27 mouse cellular contexts compared by ENCODE assay signal in genomic region chrX:167909483-167909882, GRCm38 (mm10).
DNase-seq lines count a peak whose midpoint lies in the region; ATAC-seq and TF ChIP-seq lines count a peak whose summit lies in the region.
"Had no signal": no experiment of that assay in that cellular context is flagged by ENCODE, and none has a peak within 500 bp of the region (broad histone marks: within the 10 kb centered on the region; RNA-seq: fewer than 3 reads in every experiment).

No protein-coding gene starts in this region.

- H3K4me3 ChIP-seq in hindbrain, postnatal 0 days (ENCODE audit: low read length) = no peak overlapping the region
- H3K4me3 ChIP-seq in hindbrain, embryonic 16.5 days (ENCODE audit: low read length) = no peak overlapping the region
- H3K4me3 ChIP-seq: heart, embryonic 10.5 days; heart, embryonic 15.5 days; hindbrain, embryonic 12.5 days; limb, embryonic 10.5 days; limb, embryonic 15.5 days; liver, embryonic 13.5 days; megakaryocyte, embryonic 14.5 days; midbrain, embryonic 12.5 days; stomach, embryonic 15.5 days had no signal

- H3K9me3 ChIP-seq in hindbrain, postnatal 0 days (ENCODE audit: low read length) = no peaks in the 10 kb centered on the region
- no peaks in the 10 kb centered on the region for H3K9me3 ChIP-seq in hindbrain, embryonic 16.5 days (ENCODE audit: control insufficient read depth, low read length)
- H3K9me3 ChIP-seq: heart, embryonic 10.5 days; heart, embryonic 15.5 days; hindbrain, embryonic 12.5 days; limb, embryonic 10.5 days; limb, embryonic 15.5 days; liver, embryonic 13.5 days; megakaryocyte, embryonic 14.5 days; midbrain, embryonic 12.5 days; stomach, embryonic 15.5 days had no signal

- TF ChIP-seq CTCF in hindbrain, postnatal 0 days (IDR thresholded peaks at IDR 0.05; ENCODE audit: low read depth) = no peak

- no peaks in the 10 kb centered on the region for H3K4me1 ChIP-seq in hindbrain, postnatal 0 days (ENCODE audit: insufficient read depth, low read length)
- no peaks in the 10 kb centered on the region for H3K4me1 ChIP-seq in hindbrain, embryonic 16.5 days (ENCODE audit: control insufficient read depth, insufficient read depth, low read depth, low read length)
- H3K4me1 ChIP-seq: heart, embryonic 10.5 days; heart, embryonic 15.5 days; hindbrain, embryonic 12.5 days; limb, embryonic 10.5 days; limb, embryonic 15.5 days; liver, embryonic 13.5 days; megakaryocyte, embryonic 14.5 days; midbrain, embryonic 12.5 days; stomach, embryonic 15.5 days had no signal

- no peak overlapping the region for H3K9ac ChIP-seq in hindbrain, postnatal 0 days (replicated peaks; ENCODE audit: low read length)
- H3K9ac ChIP-seq in hindbrain, embryonic 16.5 days (ENCODE audit: low read depth, low read length) = no peak overlapping the region
- H3K9ac ChIP-seq: heart, embryonic 15.5 days; hindbrain, embryonic 12.5 days; limb, embryonic 15.5 days; liver, embryonic 13.5 days; midbrain, embryonic 12.5 days; stomach, embryonic 15.5 days had no signal

- H3K27ac ChIP-seq in hindbrain, postnatal 0 days = no peak overlapping the region
- no peak overlapping the region for H3K27ac ChIP-seq in hindbrain, embryonic 16.5 days (ENCODE audit: low read depth, low read length)
- H3K27ac ChIP-seq: heart, embryonic 10.5 days; heart, embryonic 15.5 days; hindbrain, embryonic 12.5 days; limb, embryonic 10.5 days; limb, embryonic 15.5 days; liver, embryonic 13.5 days; midbrain, embryonic 12.5 days; stomach, embryonic 15.5 days had no signal

- H3K36me3 ChIP-seq in hindbrain, postnatal 0 days (ENCODE audit: insufficient read depth, low read length) = no peaks in the 10 kb centered on the region
- H3K36me3 ChIP-seq in hindbrain, embryonic 16.5 days (ENCODE audit: control insufficient read depth, insufficient read depth, low read length) = no peaks in the 10 kb centered on the region
- H3K36me3 ChIP-seq: heart, embryonic 10.5 days; heart, embryonic 15.5 days; hindbrain, embryonic 12.5 days; limb, embryonic 10.5 days; limb, embryonic 15.5 days; liver, embryonic 13.5 days; midbrain, embryonic 12.5 days; stomach, embryonic 15.5 days had no signal

- no peak overlapping the region for H3K4me2 ChIP-seq in hindbrain, postnatal 0 days (ENCODE audit: low read depth, low read length)
- H3K4me2 ChIP-seq in hindbrain, embryonic 16.5 days (ENCODE audit: low read length) = no peak overlapping the region
- H3K4me2 ChIP-seq: heart, embryonic 15.5 days; hindbrain, embryonic 12.5 days; limb, embryonic 15.5 days; liver, embryonic 13.5 days; midbrain, embryonic 12.5 days; stomach, embryonic 15.5 days had no signal

- no peaks in the 10 kb centered on the region for H3K27me3 ChIP-seq in hindbrain, postnatal 0 days (ENCODE audit: insufficient read depth, low read length)
- no peaks in the 10 kb centered on the region; the same call in none of the 2 replicates for H3K27me3 ChIP-seq in hindbrain, embryonic 16.5 days (replicated peaks; ENCODE audit: control insufficient read depth, insufficient read depth, low read length)
- H3K27me3 ChIP-seq: heart, embryonic 15.5 days; liver, embryonic 13.5 days had no signal

- peak; percentile 13 for DNase-seq in adrenal gland, adult 2 months
- no peak for DNase-seq in adrenal gland, postnatal 10 days
- DNase-seq in hindbrain, postnatal 0 days (ENCODE audit: low spot score) = peak; percentile 15
- peak; percentile 15 for DNase-seq in 3T3-L1 (ENCODE audit: low read depth, low spot score)
- peak; percentile 2 to 4 for DNase-seq in adrenal gland, postnatal 36 days
- DNase-seq in spleen, postnatal 36 days (ENCODE audit: low spot score in 2 of 2) = no peak
- DNase-seq: cerebellum, adult 18-20 months; cerebellum, postnatal 10 days; gastrocnemius, postnatal 14 days; layer of hippocampus, adult 9-11 months; liver, embryonic 13.5 days; lung, adult 18-20 months; lung, postnatal 4 days; thymus, adult 2 months; thymus, postnatal 36 days had no signal

- no peak for ATAC-seq in hindbrain, postnatal 0 days
- ATAC-seq in hindbrain, embryonic 16.5 days = no peak
- ATAC-seq: forebrain, embryonic 14.5 days; inflammation-experienced regulatory T-cells, adult 6 months; lung, postnatal 0 days had no signal

Comparison
In these comparisons a context has a peak if more than half of its experiments do, and no peak if none do; other contexts are left out.
1. DNase-seq: peak in adrenal gland, adult 2 months (single experiment), hindbrain, postnatal 0 days (single experiment), 3T3-L1 (single experiment) and adrenal gland, postnatal 36 days (2 of 2); none in adrenal gland, postnatal 10 days (single experiment) and spleen, postnatal 36 days (0 of 2).